Mouse (Mus musculus): ENCODE results near the gene Smad1. TPM values are rescaled to one million over a fixed set of nuclear protein-coding genes. Genes with fewer than 3 reads are reported as not detected.

The Smad1 gene
- polyA plus RNA-seq, 1 experiment, result 29.5 TPM

GRCm38 (mm10) chr8:79323121-79323520 lies 76.2 kb downstream of the Smad1 start:
- DNase-seq, result no peak
- peaks cover 3% of the 10 kb centered on the region; the same call in 1 of the 2 replicates for H3K4me1 ChIP-seq (ENCODE audit: control insufficient read depth, insufficient read depth, low read length)
- H3K4me3 ChIP-seq (replicated peaks; ENCODE audit: insufficient read depth, low read depth, low read length), result no peak overlapping the region
- WGBS, result 73% methylated on average over 7 of the region's 7 CpGs
- no peak for TF ChIP-seq CTCF (IDR thresholded peaks at IDR 0.05; ENCODE audit: borderline replicate concordance, insufficient read depth, low read depth, low read length)
- no peak for TF ChIP-seq POLR2A (IDR thresholded peaks at IDR 0.05; ENCODE audit: borderline replicate concordance, insufficient read depth, low read length)
- no peaks in the 10 kb centered on the region for H3K27me3 ChIP-seq (ENCODE audit: control insufficient read depth, insufficient read depth, low read length)
- no peak overlapping the region for H3K27ac ChIP-seq (ENCODE audit: insufficient read depth, low read length)

- no peak for DNase-seq
- Histone ChIP-seq H3K27me3 (ENCODE audit: control insufficient read depth, insufficient read depth, low read length) (no peaks in the 10 kb centered on the region), H3K4me1 (ENCODE audit: control insufficient read depth, insufficient read depth, low read length) (no peaks in the 10 kb centered on the region), H3K4me3 (replicated peaks; ENCODE audit: insufficient read depth, low read depth, low read length) (no peak overlapping the region), H3K27ac (ENCODE audit: insufficient read depth, low read length) (no peak overlapping the region)
- WGBS, result 66% methylated on average over 2 of the region's 2 CpGs
- no peak for TF ChIP-seq CTCF (IDR thresholded peaks at IDR 0.05; ENCODE audit: borderline replicate concordance, insufficient read depth, low read depth, low read length)
- TF ChIP-seq POLR2A (IDR thresholded peaks at IDR 0.05; ENCODE audit: borderline replicate concordance, insufficient read depth, low read length), result no peak
Measured at GRCm38 (mm10) chr8:79310801-79311200, 88.5 kb downstream of the Smad1 start.

- Histone ChIP-seq H3K27me3 (ENCODE audit: control insufficient read depth, insufficient read depth, low read length) (no peaks in the 10 kb centered on the region), H3K27ac (ENCODE audit: insufficient read depth, low read length) (no peak overlapping the region), H3K4me3 (replicated peaks; ENCODE audit: insufficient read depth, low read depth, low read length) (no peak overlapping the region), H3K4me1 (ENCODE audit: control insufficient read depth, insufficient read depth, low read length) (no peaks in the 10 kb centered on the region)
- WGBS, result 56% methylated on average over 5 of the region's 5 CpGs
- no peak for TF ChIP-seq POLR2A (IDR thresholded peaks at IDR 0.05; ENCODE audit: borderline replicate concordance, insufficient read depth, low read length)
- no peak for TF ChIP-seq CTCF (IDR thresholded peaks at IDR 0.05; ENCODE audit: borderline replicate concordance, insufficient read depth, low read depth, low read length)
- DNase-seq, result no peak
Measured at GRCm38 (mm10) chr8:79305941-79306340, 93.4 kb downstream of the Smad1 start.

- whole genome bisulfite sequencing, result 81% methylated on average over 3 of the region's 3 CpGs
- Histone ChIP-seq H3K4me1 (ENCODE audit: control insufficient read depth, insufficient read depth, low read length) (no peaks in the 10 kb centered on the region), H3K27ac (ENCODE audit: insufficient read depth, low read length) (no peak overlapping the region)
Measured at GRCm38 (mm10) chr8:79301548-79301947, 97.8 kb downstream of the Smad1 start.

GRCm38 (mm10) chr8:79299704-79300103 lies 99.6 kb downstream of the Smad1 start:
- 67% methylated on average over 5 of the region's 5 CpGs for WGBS
- TF ChIP-seq CTCF (IDR thresholded peaks at IDR 0.05; ENCODE audit: borderline replicate concordance, insufficient read depth, low read depth, low read length) (no peak), POLR2A (IDR thresholded peaks at IDR 0.05; ENCODE audit: borderline replicate concordance, insufficient read depth, low read length) (no peak)
- Histone ChIP-seq H3K27ac (ENCODE audit: insufficient read depth, low read length) (no peak overlapping the region), H3K4me1 (ENCODE audit: control insufficient read depth, insufficient read depth, low read length) (no peaks in the 10 kb centered on the region), H3K4me3 (replicated peaks; ENCODE audit: insufficient read depth, low read depth, low read length) (no peak overlapping the region), H3K27me3 (ENCODE audit: control insufficient read depth, insufficient read depth, low read length) (no peaks in the 10 kb centered on the region)
- no peak for DNase-seq

More at GRCm38 (mm10) chr8:79301548-79301947, 97.8 kb downstream of the Smad1 start:
- TF ChIP-seq POLR2A (IDR thresholded peaks at IDR 0.05; ENCODE audit: borderline replicate concordance, insufficient read depth, low read length), result no peak
- TF ChIP-seq CTCF (IDR thresholded peaks at IDR 0.05; ENCODE audit: borderline replicate concordance, insufficient read depth, low read depth, low read length), result no peak
- Histone ChIP-seq H3K4me3 (replicated peaks; ENCODE audit: insufficient read depth, low read depth, low read length) (no peak overlapping the region), H3K27me3 (ENCODE audit: control insufficient read depth, insufficient read depth, low read length) (no peaks in the 10 kb centered on the region)
- no peak for DNase-seq

- WGBS, result 25% methylated on average over 3 of the region's 3 CpGs
- no peaks in the 10 kb centered on the region for H3K27me3 ChIP-seq (ENCODE audit: control insufficient read depth, insufficient read depth, low read length)
- peak; percentile 45 to 50 for DNase-seq
Measured at GRCm38 (mm10) chr8:79297763-79298162, 101.6 kb downstream of the Smad1 start.

GRCm38 (mm10) chr8:79295276-79296105 lies 103.8 kb downstream of the Smad1 start:
- Histone ChIP-seq H3K4me1 (ENCODE audit: control insufficient read depth, insufficient read depth, low read length) (peaks cover 8% of the 10 kb centered on the region), H3K4me3 (replicated peaks; ENCODE audit: insufficient read depth, low read depth, low read length) (peak overlapping the region; percentile 75), H3K27me3 (ENCODE audit: control insufficient read depth, insufficient read depth, low read length) (no peaks in the 10 kb centered on the region), H3K27ac (ENCODE audit: insufficient read depth, low read length) (peak overlapping the region; percentile 25; the same call in 1 of the 2 replicates)
- TF ChIP-seq POLR2A (IDR thresholded peaks at IDR 0.05; ENCODE audit: borderline replicate concordance, insufficient read depth, low read length) (no peak), CTCF (IDR thresholded peaks at IDR 0.05; ENCODE audit: borderline replicate concordance, insufficient read depth, low read depth, low read length) (no peak)
- 16% methylated on average over 18 of the region's 18 CpGs for WGBS
- DNase-seq, result no peak

More at GRCm38 (mm10) chr8:79297763-79298162, 101.6 kb downstream of the Smad1 start:
- H3K4me3 ChIP-seq (replicated peaks; ENCODE audit: insufficient read depth, low read depth, low read length), result no peak overlapping the region
- TF ChIP-seq POLR2A (IDR thresholded peaks at IDR 0.05; ENCODE audit: borderline replicate concordance, insufficient read depth, low read length) (no peak), CTCF (IDR thresholded peaks at IDR 0.05; ENCODE audit: borderline replicate concordance, insufficient read depth, low read depth, low read length) (peak; percentile 66)
- no peak overlapping the region for H3K27ac ChIP-seq (ENCODE audit: insufficient read depth, low read length)
- H3K4me1 ChIP-seq (ENCODE audit: control insufficient read depth, insufficient read depth, low read length), result peaks cover 7% of the 10 kb centered on the region
